Mouse (Mus musculus) heart, adult 9 months (tissue): ENCODE data around the gene Recql.
"Not testable (repeated sequence)": the region's sequence is repeated elsewhere in the genome, so short reads cannot be mapped to it uniquely, and the experiment has no call there.

ENCODE experiments used
- DNase-seq, 2 experiments: peaks; one replicate each; pipeline ENCODE4 v3.0.0; 2022; ENCODE audit warnings: low spot score in 2 of 2

Recql gene

DNA sequence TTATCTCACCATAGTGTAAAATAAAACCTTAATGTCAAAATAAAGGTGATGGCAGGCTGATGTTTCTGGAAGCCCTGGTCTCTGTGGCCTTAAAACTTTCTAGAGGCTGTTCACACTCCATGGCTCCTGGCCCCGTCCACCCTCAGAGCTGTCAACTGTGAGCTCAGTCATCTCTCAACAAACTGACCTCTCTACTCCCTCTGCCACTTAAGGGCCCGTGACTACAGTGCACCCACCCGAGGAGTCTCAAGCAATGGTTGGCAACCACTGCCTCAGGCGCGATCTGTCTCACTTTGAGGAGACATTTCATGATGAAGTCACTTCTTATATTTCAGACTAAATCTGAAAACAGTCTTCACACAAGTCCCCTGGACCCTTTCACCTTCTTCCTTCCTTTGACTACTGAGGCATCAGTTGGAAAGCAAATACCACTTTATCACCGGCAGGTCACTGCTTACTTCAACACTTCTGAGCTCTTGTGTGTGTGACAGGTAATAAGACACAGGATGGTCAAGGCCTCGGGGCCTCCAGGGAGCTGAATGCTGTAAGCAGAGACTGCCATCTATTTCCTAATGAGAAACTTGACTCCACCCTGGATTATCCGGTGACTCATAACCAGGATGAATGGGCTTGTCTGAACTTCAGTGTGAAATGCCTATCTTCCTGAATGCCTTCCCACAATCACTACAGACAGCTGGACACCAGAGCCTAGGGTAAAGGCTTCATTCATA lies 21.0 kb downstream of the Recql start:
- no peak for DNase-seq

DNA sequence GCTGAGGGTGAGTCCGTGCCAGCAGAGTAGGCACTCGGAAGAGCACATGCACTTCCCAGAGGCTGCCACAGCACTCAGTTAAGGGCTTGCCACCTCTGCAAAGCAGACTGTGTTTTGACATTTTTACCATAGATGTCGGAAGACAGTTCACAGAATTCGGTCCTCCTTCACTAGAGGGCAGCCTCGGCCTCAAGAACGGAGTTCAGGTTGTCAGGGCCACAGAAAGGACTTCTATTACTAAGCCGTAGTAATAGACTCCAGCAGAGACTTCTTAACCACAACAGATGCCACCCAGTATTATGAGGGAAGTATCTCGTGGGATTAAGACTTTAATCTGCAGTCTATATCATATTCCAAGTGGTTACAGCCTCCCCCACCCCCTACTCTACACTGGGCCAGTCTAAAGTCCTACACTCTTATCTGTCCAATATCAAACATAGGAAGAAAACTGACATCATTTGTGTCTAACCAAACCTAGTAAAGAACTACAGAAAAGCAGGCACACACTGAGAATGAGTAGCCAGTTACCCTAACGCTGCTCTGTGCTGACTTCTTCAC lies 23.8 kb downstream of the Recql start:
- DNase-seq: no peak

DNA sequence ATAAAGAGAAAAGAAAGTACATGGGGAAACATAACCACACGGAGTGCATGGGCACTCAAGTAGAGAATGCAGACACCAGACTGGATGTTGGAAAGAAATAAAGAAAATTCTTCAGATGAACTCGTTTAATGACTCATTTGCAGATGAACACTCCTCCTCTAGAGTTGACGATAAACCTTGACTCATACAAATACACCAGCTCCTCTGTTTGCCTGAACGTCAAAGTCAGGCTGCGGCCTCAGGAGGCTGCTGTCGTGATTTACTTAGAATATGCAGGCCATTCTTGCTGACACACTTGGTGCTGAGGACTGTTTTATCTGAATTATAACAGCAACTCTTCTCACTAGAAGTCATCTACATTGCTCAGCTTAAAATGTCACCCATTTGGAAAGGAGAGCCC lies 24.9 kb downstream of the Recql start:
- DNase-seq: no peak

DNA sequence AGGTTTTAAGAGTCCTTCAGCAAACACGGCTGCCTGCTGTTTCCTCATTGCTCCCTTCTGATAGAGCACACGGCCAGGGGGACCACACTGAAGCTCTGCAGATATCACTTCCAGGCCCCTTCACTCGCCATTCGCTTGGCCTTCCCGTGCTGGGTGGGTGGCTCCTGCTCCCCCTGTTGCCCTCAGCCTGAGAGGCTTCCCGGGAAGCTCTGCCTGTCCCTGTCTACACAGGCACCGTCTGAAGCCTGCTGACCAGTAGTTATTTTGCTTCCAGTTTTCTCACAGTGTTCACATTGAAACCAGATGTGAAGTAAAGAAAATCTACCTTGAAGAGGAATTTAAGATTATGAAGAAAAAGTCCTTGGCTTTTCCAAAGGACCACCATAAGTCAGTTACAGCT lies 29.8 kb downstream of the Recql start:
- DNase-seq: no peak

DNA sequence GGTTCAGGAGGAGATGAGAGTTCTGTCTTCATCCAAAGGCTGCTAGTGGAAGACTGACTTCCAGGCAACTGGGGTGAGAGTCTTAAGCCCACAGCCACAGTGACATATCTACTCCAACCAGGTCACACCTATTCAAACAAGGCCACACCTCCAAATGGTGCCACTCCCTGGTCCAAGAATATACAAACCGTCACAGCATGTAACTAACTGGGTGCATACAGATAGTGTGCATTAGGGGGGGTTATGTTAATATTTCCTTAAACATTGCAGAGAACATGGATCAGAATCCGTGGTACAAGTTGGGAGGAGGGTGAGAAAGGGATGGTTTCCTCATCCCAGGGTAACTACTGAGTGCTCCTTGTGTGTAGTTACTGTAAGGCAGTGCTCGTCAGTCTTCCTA lies 34.8 kb downstream of the Recql start:
- DNase-seq: not testable (repeated sequence)

DNA sequence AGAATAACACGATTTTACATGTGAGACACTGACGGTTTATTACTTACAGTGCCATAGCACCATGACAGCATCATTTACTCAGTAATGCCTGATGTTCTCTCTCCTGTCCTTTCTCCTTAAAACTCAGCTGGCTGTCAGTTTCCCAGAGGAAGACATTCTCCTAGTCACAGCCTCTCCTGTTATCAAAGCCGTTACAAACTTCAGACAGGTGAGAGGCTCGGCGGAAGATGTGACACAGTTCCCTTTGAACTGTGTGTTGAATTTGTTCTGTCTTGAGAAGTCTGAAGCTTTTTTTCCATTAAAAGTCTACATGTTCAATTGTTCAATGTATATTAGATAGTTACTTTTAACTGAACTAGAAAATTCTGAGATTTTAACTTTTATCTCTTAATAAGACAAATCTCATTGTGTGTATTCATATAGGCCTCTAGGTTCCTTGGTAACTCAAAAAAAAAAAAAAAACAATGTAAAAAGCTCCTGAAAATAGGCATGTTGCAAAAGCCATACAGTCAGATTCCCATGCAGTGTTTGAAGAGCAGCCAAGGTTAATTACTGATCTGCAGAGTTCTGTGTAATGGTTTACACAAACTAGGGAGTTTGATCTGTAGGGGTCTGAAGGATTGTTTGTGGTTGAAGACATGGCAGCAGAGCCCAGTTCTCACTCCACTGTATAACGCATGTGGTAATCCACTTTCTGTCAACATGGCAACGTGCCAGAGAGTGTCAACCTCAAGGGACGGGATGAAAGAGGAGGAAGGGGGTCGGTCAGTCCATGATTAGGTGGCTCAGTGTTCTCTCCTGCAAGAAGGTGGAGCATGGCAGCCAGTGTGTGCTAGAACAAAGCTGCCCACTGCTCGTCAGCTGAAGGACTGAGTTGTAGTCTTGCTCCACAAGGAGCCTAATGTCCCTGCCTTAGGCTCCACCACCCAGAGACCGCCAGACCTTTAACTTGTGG lies 39.2 kb downstream of the Recql start:
- DNase-seq: no peak

DNA sequence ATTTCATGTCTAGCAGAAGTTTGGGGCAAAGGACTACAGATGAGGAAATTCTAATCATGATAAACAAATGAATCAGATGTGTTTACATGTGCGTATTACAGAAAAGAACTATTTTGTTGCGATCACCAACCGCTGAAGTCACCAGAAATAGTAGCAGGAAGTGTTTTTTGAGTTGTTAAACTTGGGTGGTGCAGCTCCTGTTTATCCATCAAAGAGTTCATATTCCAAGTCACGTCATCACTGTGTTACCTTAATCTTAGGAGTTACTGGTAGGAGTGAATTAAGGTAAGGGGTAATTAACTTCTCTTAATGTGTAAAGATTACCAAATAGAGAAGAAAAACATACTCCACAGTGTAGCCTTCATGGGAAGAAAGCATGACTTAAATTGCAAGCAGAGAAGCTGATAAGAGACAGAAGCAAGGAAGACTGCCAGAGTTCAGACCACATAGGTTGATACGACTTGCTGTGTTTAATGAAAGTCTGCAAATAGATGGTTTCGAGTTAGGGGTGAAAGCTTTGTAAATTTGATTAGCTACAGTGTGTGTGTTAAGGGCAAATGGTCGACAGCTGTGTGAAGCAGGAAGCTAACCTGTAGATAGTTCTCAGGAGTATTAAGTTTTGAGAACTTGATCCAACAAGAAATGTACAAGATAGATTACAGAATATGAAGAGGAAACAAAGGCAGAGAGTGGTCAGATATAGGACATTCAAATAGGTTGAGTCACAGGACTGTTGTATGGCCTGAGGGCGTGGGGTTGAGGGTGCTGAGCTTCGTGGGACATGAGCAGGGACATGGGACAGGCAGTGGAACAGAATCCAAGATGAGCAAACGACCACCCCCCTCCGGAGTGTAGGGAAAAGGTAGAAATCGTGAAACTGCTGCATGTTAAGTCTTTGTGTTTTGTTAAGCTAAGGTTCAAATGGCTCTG lies 40.4 kb downstream of the Recql start:
- DNase-seq: no peak

DNA sequence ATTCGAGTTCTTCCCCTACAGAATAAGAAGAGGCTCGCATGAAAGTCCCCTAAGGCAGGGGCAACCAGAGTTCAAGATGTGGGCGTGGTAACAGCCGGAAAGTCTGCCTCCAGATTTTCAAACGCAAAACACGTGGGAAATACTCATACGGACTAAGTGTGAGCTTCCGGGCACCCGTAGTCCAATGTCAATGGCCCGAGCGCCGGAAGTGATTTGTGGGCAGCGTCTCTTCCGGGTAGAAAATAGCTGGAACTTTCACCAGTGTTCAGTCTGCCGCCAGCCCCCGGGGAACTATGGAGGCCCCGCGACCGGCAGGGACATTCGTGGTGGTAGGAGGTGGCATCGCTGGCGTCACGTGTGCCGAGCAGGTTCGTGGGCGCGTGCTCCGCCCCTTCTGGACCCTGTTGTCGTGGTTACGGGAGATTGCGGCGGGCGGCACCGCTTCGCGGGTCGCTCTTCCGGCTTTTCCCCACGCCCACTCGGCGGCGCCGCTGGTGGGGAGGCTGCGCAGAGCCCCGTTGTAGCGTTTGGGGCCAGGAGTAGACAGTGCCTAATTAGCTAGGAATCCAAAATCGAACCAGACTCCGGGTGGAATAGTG lies 41.3 kb downstream of the Recql start, which contains the start of gene Pyroxd1:
TSS of gene Pyroxd1 (plus strand) at position 215 of the 599 bp plus-strand sequence.
- DNase-seq: peak; percentile 75 to 85

DNA sequence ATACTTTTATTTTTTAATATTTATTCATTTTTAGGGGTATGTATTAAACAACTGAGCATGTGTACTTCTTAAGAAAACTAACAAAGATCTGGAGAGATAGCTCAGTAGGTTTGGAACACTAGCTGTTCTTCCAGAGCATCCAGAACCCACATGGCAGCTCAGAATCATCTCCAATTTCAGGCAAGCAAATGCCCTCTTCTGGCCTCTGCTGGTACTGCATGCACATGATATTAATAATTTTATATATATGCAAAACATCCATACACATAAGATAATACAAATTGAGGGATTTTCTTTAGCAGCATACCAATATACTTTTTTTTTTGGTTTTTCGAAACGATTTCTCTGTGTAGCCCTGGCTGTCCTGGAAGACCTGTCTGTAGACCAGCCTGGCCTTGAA lies 43.3 kb downstream of the Recql start:
- peak in 1 of 2 experiments; percentile 7 for DNase-seq

DNA sequence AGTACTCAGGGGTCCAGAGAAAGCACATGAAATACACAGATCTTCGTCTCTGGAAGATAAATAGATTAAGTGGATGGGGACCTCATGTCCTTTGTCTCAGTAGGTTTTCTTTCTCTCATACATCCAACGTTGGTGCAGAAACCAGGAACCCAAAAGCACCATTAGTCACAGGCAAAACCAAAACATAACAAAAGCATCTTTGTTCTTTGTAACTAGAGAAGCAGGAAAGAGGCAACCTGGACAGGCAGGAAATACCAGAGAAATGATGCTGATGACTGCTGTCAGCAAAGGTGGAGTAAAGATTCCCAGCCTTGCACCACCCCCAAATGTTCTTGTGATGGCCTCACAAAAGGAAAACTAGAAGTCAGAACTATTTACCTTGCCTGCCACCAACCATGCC lies 47.3 kb downstream of the Recql start:
- DNase-seq: no peak

DNA sequence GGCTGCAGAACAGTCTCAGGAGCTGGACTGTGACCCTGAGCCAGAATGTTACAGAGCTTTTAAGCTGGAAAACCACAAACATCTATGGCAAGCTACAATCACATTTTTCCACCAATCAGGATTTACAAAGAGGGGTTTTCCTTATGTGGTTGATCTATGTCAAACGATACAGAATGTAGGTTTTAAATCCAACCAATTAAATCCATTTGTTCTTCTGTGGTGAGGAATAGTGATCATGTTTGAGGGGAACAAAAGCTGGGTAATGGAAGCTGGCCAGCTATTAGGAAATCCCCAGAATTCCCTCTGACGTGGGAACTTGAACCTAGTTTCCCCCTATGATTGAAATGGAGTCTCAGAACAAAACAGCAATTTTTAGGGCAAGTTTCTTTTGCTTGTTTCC lies 47.9 kb downstream of the Recql start:
- no peak for DNase-seq

DNA sequence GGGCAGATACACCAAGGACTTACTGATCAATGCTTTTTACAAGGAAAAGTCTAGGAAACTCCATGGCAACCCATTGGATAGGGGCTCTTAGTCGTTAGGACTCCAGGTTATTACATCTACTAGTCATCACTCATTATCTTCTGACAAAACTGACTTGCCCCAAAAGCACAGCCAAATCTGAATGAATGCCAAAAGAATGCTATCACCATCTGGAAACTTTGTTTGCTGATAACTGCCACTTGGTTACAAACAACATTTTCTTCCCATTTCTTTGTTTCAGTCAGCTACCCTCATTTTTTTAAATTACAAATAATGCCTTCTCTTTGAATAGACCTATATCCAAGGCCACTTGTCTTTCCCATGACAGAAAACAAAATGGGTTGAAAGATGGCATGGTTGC lies 57.7 kb downstream of the Recql start:
- DNase-seq: no peak

DNA sequence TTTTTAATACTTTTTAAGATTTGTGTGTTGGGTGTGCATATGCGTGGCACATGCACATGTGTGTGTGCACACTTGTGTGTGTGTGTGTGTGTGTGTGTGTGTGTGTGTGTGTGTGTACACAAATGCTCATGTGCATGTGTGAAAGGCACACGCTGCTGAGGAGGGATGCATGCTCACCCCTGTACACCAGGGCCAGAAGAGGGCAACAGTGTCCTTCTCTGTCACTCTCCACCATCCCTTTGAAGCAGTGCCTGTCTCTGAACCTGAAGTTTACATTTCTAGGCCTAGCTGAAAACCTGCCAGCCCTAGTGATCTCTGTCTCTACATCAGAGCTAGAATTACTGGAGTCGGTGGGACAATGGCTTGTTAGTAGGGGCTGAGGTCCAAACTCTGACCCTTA lies 60.3 kb downstream of the Recql start:
- DNase-seq: no peak

DNA sequence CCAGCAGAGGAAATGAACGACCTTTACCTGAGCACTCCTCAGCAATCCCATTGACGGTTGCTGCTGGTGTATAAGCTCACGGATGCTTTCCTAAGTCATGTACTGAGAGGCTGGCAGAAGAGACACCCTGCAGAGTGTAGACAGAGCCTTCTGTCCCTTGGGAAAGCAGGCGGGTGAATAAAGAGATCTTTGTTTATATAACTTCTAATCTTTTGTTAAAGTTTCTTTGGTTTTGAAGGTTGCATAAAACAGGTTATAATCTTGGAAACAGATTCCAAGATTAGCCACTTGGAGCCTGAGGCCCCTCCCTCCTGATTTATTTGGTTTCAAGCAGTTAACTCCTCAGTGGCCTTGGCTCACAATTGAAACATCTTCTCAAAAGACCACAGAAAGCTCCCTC lies 64.0 kb downstream of the Recql start, which contains the start of gene Slco1a5:
TSS of gene Slco1a5 (minus strand) at position 101 of the 400 bp plus-strand sequence.
- no peak for DNase-seq

DNA sequence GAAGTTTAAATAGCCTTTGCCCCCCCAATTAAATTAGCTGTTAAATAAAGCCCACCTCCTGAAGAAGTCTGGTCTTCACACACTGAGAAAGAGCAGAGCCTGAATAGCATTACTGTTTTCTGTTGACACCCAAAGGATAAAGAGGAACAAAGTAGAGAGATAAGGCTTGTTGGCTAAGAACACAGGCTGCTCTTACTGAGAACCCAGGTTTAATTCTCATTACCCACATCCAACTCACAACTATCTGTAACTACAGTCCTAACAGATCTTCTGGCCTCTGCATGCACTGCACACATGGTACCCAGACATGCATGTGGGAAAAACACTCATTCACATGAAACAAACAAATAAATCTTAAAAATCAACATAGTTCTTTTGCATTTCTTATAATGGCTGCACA lies 69.8 kb downstream of the Recql start:
- no peak for DNase-seq

DNA sequence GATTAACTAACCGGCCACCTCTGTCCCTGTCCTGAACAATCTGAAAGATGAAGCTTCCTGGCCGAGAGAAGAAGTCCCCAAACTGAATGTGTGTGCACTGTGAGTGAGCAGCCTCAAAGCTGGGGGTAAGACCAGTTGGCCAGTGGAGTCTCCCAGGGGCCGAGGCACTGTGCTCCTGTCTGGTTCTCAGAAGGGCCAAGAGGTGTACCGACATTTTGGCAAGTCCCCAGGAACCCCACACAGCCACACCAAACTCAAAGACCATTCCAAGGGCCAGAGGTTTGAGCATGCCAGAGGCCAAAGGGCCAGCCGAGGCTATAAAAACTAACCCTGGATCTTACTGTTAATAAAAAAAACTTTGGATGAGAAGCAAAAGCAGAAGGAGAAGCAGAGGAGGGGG lies 72.6 kb downstream of the Recql start:
- no peak for DNase-seq

DNA sequence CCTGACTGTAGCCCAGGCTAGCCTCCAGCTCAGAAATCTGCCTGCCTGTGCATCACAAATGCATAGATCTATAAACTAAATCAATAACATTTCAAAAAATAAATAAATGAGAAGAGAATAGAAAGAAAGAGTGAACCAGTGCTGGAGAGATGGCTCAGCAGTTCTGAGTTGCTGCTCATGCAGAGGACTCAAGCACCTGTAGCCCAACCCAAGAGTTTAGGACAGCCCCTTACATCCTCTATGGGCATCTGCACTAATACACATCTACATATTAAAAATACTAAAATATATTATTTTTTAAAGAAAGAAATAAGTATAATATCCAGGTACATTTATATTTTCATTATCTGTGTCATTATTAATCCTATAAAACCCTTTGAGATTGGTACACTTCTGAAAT lies 81.8 kb downstream of the Recql start:
- no peak for DNase-seq
